Comparison of ENCODE assay signal across 12 mouse cellular contexts in the genomic region with DNA sequence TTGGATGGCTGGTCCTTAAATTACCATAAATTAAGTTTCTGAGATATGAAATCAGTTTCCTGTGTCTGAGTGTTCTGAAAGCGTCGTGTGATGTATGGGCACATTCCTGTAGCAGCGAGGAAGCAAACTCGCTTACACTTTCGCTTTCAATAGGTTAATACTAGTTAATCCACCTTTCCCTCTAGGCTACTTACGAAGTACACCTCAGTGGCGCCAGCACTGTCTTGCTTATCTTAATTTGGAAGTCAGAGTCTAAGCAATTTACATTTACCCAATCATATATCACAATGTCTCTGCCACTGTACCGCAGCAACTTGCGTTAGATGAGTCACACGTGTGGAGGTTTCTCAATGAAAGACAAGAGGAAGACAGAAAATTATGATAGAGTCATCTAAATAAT. TPM values are rescaled to one million over a fixed set of nuclear protein-coding genes. Genes with fewer than 3 reads are reported as not detected.
DNase-seq lines count a peak whose midpoint lies in the region; ATAC-seq and TF ChIP-seq lines count a peak whose summit lies in the region.
"Had no signal": no experiment of that assay in that cellular context is flagged by ENCODE, and none has a peak within 500 bp of the region (broad histone marks: within the 10 kb centered on the region; RNA-seq: fewer than 3 reads in every experiment).

No protein-coding gene starts in this region.

- 77% methylated on average over 10 of the region's 10 CpGs for whole genome bisulfite sequencing in heart, embryonic 14.5 days
- 77% methylated on average over 10 of the region's 10 CpGs for WGBS in heart, embryonic 12.5 days
- WGBS in lung, postnatal 0 days = 33% methylated on average over 10 of the region's 10 CpGs
- WGBS in intestine, embryonic 15.5 days = 50% methylated on average over 10 of the region's 10 CpGs

- H3K4me1 ChIP-seq in heart, embryonic 14.5 days (ENCODE audit: control insufficient read depth in 2 of 2, insufficient read depth in 2 of 2, low read length in 2 of 2) = 0 out of 4 replicates have a peak, but pooled peaks cover 0 to 2% of the 10 kb centered on the region in 2 experiments
- H3K4me1 ChIP-seq in heart, embryonic 12.5 days (replicated peaks) = peaks cover 7% of the 10 kb centered on the region; the same call in 1 of the 2 replicates
- H3K4me1 ChIP-seq in lung, postnatal 0 days (ENCODE audit: insufficient read depth, low read depth, low read length) = no peaks in the 10 kb centered on the region
- H3K4me1 ChIP-seq in intestine, embryonic 15.5 days (replicated peaks) = 0 out of 2 replicates have a peak, but pooled peaks cover 3% of the 10 kb centered on the region
- H3K4me1 ChIP-seq: midbrain, embryonic 13.5 days had no signal

- H3K9ac ChIP-seq in heart, embryonic 14.5 days (ENCODE audit: low read length) = no peak overlapping the region
- no peak overlapping the region for H3K9ac ChIP-seq in heart, embryonic 12.5 days
- no peak overlapping the region for H3K9ac ChIP-seq in lung, postnatal 0 days (replicated peaks; ENCODE audit: low read depth)
- H3K9ac ChIP-seq in intestine, embryonic 15.5 days = no peak overlapping the region
- H3K9ac ChIP-seq: midbrain, embryonic 13.5 days had no signal

- no peak overlapping the region for H3K4me3 ChIP-seq in heart, embryonic 14.5 days (ENCODE audit: control insufficient read depth in 1 of 2, insufficient read depth in 1 of 2, low read depth in 1 of 2, low read length in 2 of 2)
- H3K4me3 ChIP-seq in heart, embryonic 12.5 days = no peak overlapping the region
- H3K4me3 ChIP-seq in lung, postnatal 0 days (ENCODE audit: low read depth, low read length) = peak overlapping the region; percentile 40; the same call in 1 of the 2 replicates
- no peak overlapping the region for H3K4me3 ChIP-seq in intestine, embryonic 15.5 days (replicated peaks)
- H3K4me3 ChIP-seq: limb, embryonic 10.5 days; midbrain, embryonic 13.5 days had no signal

- TF ChIP-seq CTCF in lung, postnatal 0 days (IDR thresholded peaks at IDR 0.05) = no peak

- ATAC-seq in heart, embryonic 14.5 days (ENCODE audit: insufficient number of reproducible peaks, insufficient read depth, low FRiP score, low read depth) = no peak
- no peak for ATAC-seq in heart, embryonic 12.5 days (ENCODE audit: insufficient number of reproducible peaks, low FRiP score)
- no peak for ATAC-seq in lung, postnatal 0 days
- no peak for ATAC-seq in intestine, embryonic 15.5 days
- ATAC-seq: hindbrain, postnatal 0 days had no signal

- no peak for TF ChIP-seq EP300 in lung, postnatal 0 days (IDR thresholded peaks at IDR 0.05)

- H3K27me3 ChIP-seq in heart, embryonic 14.5 days (ENCODE audit: control insufficient read depth, insufficient read depth, low read length) = no peaks in the 10 kb centered on the region
- no peaks in the 10 kb centered on the region for H3K27me3 ChIP-seq in heart, embryonic 12.5 days (replicated peaks)
- H3K27me3 ChIP-seq in lung, postnatal 0 days (replicated peaks; ENCODE audit: insufficient read depth, low read length) = no peaks in the 10 kb centered on the region
- no peaks in the 10 kb centered on the region for H3K27me3 ChIP-seq in intestine, embryonic 15.5 days (replicated peaks)

- H3K36me3 ChIP-seq in heart, embryonic 14.5 days (ENCODE audit: control insufficient read depth, insufficient read depth, low read length) = no peaks in the 10 kb centered on the region
- no peaks in the 10 kb centered on the region for H3K36me3 ChIP-seq in heart, embryonic 12.5 days
- H3K36me3 ChIP-seq in lung, postnatal 0 days (ENCODE audit: insufficient read depth, low read length) = no peaks in the 10 kb centered on the region
- H3K36me3 ChIP-seq in intestine, embryonic 15.5 days = no peaks in the 10 kb centered on the region
- H3K36me3 ChIP-seq: limb, embryonic 10.5 days; midbrain, embryonic 13.5 days had no signal

- peak overlapping the region; percentile 25; the same call in 1 of the 2 replicates for H3K4me2 ChIP-seq in heart, embryonic 14.5 days (ENCODE audit: low read length)
- no peak overlapping the region for H3K4me2 ChIP-seq in heart, embryonic 12.5 days
- H3K4me2 ChIP-seq in lung, postnatal 0 days (replicated peaks; ENCODE audit: low read depth, low read length) = peak overlapping the region; percentile 52
- peak overlapping the region; percentile 37 for H3K4me2 ChIP-seq in intestine, embryonic 15.5 days (replicated peaks)
- H3K4me2 ChIP-seq: midbrain, embryonic 13.5 days had no signal

- no peaks in the 10 kb centered on the region for H3K9me3 ChIP-seq in heart, embryonic 14.5 days (ENCODE audit: control insufficient read depth, low read length)
- H3K9me3 ChIP-seq in heart, embryonic 12.5 days (replicated peaks) = no peaks in the 10 kb centered on the region
- no peaks in the 10 kb centered on the region for H3K9me3 ChIP-seq in lung, postnatal 0 days (ENCODE audit: low read length)
- no peaks in the 10 kb centered on the region for H3K9me3 ChIP-seq in intestine, embryonic 15.5 days
- H3K9me3 ChIP-seq: limb, embryonic 10.5 days; midbrain, embryonic 13.5 days had no signal

- intact Hi-C loops in left cerebral cortex, postnatal 25 days (cut with DNase I) = loop anchor here (10.0 kb wide), 1 partner anchor 488 kb away; no protein-coding TSS in a partner anchor

- DNase-seq in lung, postnatal 0 days (ENCODE audit: low spot score) = no peak
- DNase-seq in lung, postnatal 14 days = no peak
- no peak for DNase-seq in frontal cortex, postnatal 10 days (ENCODE audit: low spot score in 2 of 2)
- DNase-seq in Muller cell, postnatal 12 days (ENCODE audit: inconsistent ontology term) = no peak
- DNase-seq in left cerebral cortex, postnatal 25 days (ENCODE audit: low spot score in 2 of 2) = no peak

- no peak overlapping the region for H3K27ac ChIP-seq in heart, embryonic 14.5 days (replicated peaks in 1 of 2; ENCODE audit: control insufficient read depth in 1 of 2, insufficient read depth in 1 of 2, low read depth in 2 of 2, low read length in 2 of 2)
- H3K27ac ChIP-seq in heart, embryonic 12.5 days (ENCODE audit: poor library complexity, severe bottlenecking) = no peak overlapping the region
- H3K27ac ChIP-seq in lung, postnatal 0 days (ENCODE audit: low read length) = no peak overlapping the region
- H3K27ac ChIP-seq in intestine, embryonic 15.5 days = no peak overlapping the region
- H3K27ac ChIP-seq: hindbrain, postnatal 0 days; limb, embryonic 10.5 days; midbrain, embryonic 13.5 days had no signal

RNA-seq across cellular contexts. Expression of gene Lrrc72, which starts 36.3 kb away (rescaled TPM):
- not detected in 2 replicates for polyA plus RNA-seq in heart, embryonic 14.5 days (2014; fragmentation: Nextera tagmentation; extraction: Ambion mirVana)
- polyA plus RNA-seq in heart, embryonic 12.5 days (2016; fragmentation: Nextera tagmentation; extraction: Ambion mirVana) = not detected in 2 replicates
- polyA plus RNA-seq in lung, postnatal 0 days (2015; fragmentation: Nextera tagmentation; extraction: Ambion mirVana) = not detected in 2 replicates
- polyA plus RNA-seq in intestine, embryonic 15.5 days (2015; fragmentation: Nextera tagmentation; extraction: Ambion mirVana) = not detected in 2 replicates
- total RNA-seq in left cerebral cortex, postnatal 25 days (2021) = not detected
- total RNA-seq: hindbrain, postnatal 0 days had no signal
- polyA plus RNA-seq: frontal cortex, adult 2 months; hindbrain, postnatal 0 days; limb, embryonic 10.5 days; midbrain, embryonic 13.5 days had no signal

RNA-seq across cellular contexts. Expression of gene Bzw2, which starts 59.0 kb away (rescaled TPM):
- polyA plus RNA-seq in heart, embryonic 14.5 days (2014; fragmentation: Nextera tagmentation; extraction: Ambion mirVana) = 225 and 227 TPM in 2 replicates
- 213 and 218 TPM in 2 replicates for polyA plus RNA-seq in heart, embryonic 12.5 days (2016; fragmentation: Nextera tagmentation; extraction: Ambion mirVana)
- 43.4 and 44.2 TPM in 2 replicates for polyA plus RNA-seq in lung, postnatal 0 days (2015; fragmentation: Nextera tagmentation; extraction: Ambion mirVana)
- polyA plus RNA-seq in intestine, embryonic 15.5 days (2015; fragmentation: Nextera tagmentation; extraction: Ambion mirVana) = 185 and 204 TPM in 2 replicates
- total RNA-seq in left cerebral cortex, postnatal 25 days (2021) = 10 to 100 TPM; 51.7 to 52.4 TPM

RNA-seq across cellular contexts. Expression of gene Ankmy2, which starts 60.0 kb away (rescaled TPM):
- 29.3 and 33.3 TPM in 2 replicates for polyA plus RNA-seq in heart, embryonic 14.5 days (2014; fragmentation: Nextera tagmentation; extraction: Ambion mirVana)
- 26.7 and 27.6 TPM in 2 replicates for polyA plus RNA-seq in heart, embryonic 12.5 days (2016; fragmentation: Nextera tagmentation; extraction: Ambion mirVana)
- polyA plus RNA-seq in lung, postnatal 0 days (2015; fragmentation: Nextera tagmentation; extraction: Ambion mirVana) = 21.4 and 24.1 TPM in 2 replicates
- polyA plus RNA-seq in intestine, embryonic 15.5 days (2015; fragmentation: Nextera tagmentation; extraction: Ambion mirVana) = 35.9 and 37.6 TPM in 2 replicates
- total RNA-seq in left cerebral cortex, postnatal 25 days (2021) = 10 to 100 TPM; 48.9 to 54.1 TPM
